Mouse (Mus musculus) heart, postnatal 0 days (tissue): ENCODE measurements around the gene Ap2s1.

Experiments used
- CTCF ChIP-seq: IDR thresholded peaks from 2 replicates; pipeline ENCODE4 v1.5.1; 2016; ENCODE audit warnings: antibody characterized with exemption, control low read depth, low read depth
- EP300 ChIP-seq: IDR thresholded peaks from 2 replicates; pipeline ENCODE4 v1.6.1; 2016; ENCODE audit warnings: antibody characterized with exemption, low read depth

GRCm38 (mm10) chr7:16794886-16795285, 56.7 kb downstream of the Ap2s1 start:
- TF ChIP-seq CTCF, result no peak
- no peak for TF ChIP-seq EP300
